Mouse (Mus musculus) thymus, postnatal 10 days (tissue): Measurements from ENCODE around the gene C130079G13Rik.
"Not testable (repeated sequence)": the region's sequence is repeated elsewhere in the genome, so short reads cannot be mapped to it uniquely, and the experiment has no call there.

Experiments
- DNase-seq, 2 experiments: peaks; one replicate each; pipeline ENCODE4 v3.0.0; 2021; ENCODE audit warnings: low spot score in 2 of 2

C130079G13Rik gene

GRCm38 (mm10) chr3:59924914-59925313, at the start of gene C130079G13Rik:
TSS of gene C130079G13Rik (plus strand) at chr3:59925214.
- DNase-seq: no peak

- not testable (repeated sequence) for DNase-seq
These were observed 47.4 kb upstream of the C130079G13Rik start for GRCm38 (mm10) chr3:59877601-59878000.

GRCm38 (mm10) chr3:59879801-59880554, 45.0 kb upstream of the C130079G13Rik start:
- DNase-seq: not testable (repeated sequence)

- no peak for DNase-seq
These were observed 31.7 kb upstream of the C130079G13Rik start for GRCm38 (mm10) chr3:59893276-59893675.

- DNase-seq: no peak
These were observed 9.6 kb downstream of the C130079G13Rik start for GRCm38 (mm10) chr3:59934621-59935020.

GRCm38 (mm10) chr3:59947294-59947950, 22.4 kb downstream of the C130079G13Rik start:
- DNase-seq: no peak

GRCm38 (mm10) chr3:59970891-59971290, 45.9 kb downstream of the C130079G13Rik start:
- no peak for DNase-seq

- no peak for DNase-seq
These were observed 49.6 kb downstream of the C130079G13Rik start for GRCm38 (mm10) chr3:59974591-59974990.
